Mouse (Mus musculus): Measurements from ENCODE around the gene Gmcl1.

The Gmcl1 gene

DNA sequence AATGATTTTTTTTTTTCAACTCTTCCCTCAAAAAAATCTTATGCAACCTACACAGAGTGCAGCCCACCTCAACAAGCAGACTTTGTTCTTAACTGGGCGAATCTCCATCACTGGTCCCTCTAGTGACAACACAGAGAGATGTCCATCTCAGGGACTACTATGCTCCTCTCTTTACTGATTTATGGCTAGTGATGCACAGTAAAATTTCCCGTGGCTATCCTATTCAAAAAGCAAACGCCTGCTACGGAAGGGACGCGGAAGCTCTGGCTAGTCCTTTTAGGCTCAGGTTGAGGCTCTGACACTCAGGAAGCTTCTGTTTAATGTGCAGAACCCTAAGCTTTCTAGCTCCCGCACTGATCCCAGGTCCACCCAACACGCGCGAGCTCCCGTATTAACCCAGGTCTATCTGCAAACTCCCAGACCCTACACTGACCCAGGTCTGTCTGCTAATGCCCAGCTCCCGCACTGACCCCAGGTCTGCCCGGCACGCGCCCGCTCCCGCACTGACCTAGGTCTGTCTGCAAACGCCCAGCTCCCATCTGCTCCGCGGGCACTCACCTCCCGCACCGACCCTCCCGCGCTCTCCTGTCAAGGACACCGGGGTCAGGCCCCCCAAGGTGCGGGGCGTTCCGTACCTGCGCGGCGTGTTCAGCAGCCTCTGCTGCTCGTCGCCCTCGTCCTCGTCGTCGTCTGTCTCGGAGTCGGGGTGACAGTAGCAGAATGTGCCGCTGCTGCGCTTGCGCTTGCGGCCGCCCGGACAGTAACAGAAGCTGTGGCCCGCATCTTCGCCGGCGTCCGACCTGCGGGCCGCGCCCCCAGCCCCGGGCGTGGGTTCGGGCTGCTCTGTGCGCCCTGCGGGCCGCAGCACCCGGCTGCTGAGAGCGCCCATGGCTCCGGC, 658 bp downstream of the Gmcl1 start:
- peak; percentile 64 for DNase-seq

DNA sequence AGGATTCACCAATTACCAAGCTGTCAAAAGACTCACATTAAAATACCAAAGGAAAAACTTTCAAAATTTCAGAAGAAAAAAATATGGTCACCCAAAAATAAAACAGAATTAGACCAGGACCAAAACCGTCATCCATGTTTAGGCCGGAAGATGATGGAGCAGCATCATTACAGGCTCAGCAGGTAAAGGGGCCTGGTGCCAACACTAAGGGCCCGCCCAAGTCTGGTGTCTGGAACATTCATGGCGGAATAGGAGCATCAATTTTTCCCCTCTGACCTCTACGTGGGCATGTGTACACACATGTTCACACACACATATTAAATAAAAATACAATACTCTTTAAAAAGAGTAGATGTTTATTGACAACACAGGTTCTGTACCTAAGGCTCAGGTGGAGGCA, 4.5 kb downstream of the Gmcl1 start:
- DNase-seq = no peak

DNA sequence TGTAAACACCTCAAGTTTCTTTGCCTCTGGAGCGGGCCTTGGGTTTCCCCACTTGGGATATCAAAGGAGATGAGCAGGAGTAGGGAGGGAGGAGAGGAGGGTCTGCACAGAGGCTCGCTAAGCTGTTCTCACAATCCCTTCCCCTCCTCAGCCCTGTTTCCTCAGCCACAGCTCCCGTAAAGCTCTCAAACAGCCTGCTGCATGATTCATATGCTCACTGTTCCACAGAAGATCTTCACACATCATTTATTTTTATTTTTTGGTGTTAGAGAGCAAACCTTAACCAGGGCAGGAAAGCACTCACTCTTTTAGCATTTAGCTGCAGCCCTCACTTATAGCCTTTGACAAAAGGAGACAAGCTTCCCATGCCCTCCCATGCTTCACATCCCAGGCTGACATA, 11.2 kb downstream of the Gmcl1 start:
- DNase-seq = no peak

DNA sequence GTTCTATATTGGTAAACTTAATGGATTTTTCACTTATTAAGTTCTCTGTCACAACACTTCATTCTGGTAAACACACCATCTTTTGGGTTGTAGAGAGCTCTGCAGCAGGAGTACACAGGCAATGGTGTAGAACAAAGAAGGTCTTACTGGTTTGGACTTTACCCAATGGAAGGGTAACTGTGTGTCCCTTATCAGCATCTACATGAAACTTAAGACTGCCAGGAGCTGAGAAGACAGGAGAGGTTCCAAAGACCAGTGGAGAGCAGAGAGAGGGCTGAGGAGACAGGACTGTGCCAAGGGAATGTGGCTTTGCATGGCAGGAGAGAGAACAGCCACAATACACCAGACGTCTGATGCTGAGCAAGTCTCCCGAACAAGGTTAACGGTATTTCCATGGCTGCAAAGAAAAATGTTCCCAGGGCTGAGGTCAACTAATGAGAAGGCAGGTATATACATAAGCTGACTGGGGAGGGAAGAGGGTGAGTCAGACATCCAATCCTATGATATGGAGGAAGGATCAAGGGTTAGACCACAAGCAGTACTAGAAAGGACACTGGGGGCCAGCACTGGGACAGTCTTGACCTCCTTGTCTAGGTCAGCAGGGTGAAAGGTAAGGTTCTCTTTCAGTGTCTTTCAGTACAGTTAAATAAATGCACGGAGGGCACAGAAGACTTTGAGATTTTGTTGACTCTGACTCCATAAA, 25.0 kb downstream of the Gmcl1 start:
- no peak for DNase-seq

DNA sequence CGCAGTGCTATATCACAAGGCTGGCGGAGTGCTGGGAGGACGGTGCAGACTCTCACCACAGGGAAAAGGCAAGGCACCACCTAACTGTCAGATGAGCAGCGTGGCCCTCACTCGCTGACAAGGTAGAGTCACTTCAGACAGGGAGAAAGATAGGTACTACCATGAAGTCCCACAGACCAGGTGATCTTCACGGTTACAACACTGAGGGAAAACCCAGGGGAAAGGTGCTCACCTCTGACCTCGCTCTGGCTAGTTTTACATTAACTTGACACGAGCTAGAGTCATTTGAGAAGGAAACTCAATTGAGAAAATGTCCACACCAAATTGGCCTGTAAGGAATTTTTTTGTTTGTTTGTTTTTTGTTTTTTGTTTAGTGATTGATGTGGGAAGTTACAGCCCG, 30.6 kb downstream of the Gmcl1 start:
- DNase-seq = no peak

DNA sequence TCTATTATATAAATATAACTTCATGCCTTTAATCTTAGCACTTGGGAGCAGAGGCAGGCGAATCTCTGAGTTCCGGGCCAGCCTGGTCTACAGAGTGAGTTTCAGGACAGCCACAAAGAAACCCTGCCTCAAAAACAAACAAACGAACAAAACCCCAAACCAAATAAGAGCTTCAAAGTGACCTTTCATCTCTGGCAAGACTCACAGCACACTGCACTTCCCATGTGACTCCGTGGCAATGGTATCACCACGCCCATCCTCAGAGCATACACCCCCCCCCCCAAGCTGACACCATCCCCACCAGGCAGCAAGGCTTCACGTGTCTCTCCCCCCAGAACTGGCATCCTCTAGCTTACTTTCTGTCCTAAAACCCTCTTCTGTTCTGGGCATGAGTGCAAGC, 35.3 kb downstream of the Gmcl1 start:
- no peak for DNase-seq

DNA sequence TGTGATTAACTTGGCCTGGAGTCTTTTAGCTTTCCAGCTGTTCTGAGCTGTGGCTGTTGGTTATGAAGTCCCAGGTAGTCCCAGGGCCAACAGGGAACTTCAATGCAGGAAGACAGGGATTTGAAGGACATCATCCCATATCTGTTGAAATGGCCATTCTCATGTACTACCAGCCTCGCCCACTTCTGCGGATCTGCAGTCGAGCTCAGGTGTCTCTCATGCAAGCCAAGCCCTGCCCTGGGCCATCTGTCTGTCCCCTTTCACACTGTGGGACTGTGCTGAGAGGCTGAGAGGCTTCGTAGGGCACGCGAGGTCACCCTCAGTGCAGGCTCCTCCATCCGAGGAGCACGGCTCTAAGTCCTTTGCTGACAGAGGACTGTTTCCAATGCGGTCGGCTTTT, 37.0 kb downstream of the Gmcl1 start:
- DNase-seq = peak; percentile 33

DNA sequence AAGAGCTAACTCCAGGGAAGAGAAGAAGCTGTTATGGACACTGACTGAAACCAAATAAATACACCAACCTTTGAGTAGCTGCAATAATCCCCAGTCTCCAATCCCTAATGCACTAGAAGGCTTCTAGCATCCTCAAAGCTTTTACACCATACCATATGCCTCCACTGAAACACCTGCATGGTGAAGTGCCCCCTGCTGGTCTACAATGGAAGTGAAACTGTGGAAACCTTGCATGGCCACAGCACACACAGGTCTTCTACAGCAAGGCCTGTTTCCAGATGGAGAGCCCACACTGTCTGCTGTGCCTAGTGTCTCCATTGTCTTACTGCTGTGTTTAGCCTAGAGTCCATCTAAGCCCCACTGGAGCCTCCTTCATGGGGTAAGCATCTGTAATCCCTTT, 38.7 kb downstream of the Gmcl1 start:
- peak; percentile 46 for DNase-seq

DNA sequence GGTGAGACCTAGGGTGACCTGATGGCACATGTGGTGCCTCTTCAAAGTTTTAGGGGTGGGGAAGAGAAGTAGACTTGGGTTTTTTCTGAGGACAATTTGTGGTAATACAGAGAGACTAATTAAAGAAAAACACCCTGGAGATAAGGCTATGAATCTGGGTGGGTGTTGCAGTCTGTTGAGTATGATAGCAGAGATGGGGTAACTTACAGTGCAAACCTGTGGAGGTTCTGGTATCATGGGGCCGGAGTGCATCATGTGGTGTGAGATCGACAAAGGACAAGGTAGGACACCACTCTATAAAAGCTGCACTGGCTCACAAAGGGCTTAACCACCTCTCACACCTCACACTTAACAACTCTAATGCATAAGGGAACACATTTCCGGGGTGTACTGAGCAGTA, 43.5 kb downstream of the Gmcl1 start:
- no peak for DNase-seq

DNA sequence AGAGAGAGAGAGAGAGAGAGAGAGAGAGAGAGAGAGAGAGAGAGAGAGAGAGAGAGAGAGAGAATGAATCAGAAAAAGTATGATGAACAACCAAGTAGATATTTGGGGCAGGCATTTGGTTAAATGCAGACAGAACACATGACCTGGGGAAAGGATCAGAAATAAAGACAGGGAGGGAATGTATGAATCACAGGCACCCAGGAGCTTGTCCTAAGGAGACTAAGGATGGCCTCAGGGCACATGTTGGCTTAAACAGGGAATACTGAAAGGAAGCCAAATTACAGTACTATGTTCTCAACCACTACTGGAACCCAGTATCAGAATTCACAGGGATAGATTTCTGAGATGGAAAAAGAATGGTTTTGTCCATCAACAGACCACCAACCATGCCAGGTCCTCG, 46.2 kb downstream of the Gmcl1 start:
- DNase-seq = no peak

DNA sequence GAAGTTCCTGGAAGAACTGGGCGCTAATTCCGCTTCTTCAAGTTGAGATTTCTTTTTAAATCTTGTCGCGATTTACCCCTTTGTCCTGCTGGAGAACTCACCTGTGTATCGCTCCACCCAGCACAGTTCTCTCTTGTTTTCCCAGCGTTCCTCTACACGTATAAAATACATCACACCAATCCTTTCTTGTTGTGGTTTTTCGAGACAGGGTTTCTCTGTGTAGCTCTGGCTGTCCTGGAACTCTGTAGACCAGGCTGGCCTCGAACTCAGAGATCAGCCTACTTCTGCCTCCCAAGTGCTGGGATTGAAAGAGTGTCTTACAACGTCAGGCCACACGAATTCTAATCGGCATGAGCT, 48.5 kb downstream of the Gmcl1 start:
- no peak for DNase-seq

DNA sequence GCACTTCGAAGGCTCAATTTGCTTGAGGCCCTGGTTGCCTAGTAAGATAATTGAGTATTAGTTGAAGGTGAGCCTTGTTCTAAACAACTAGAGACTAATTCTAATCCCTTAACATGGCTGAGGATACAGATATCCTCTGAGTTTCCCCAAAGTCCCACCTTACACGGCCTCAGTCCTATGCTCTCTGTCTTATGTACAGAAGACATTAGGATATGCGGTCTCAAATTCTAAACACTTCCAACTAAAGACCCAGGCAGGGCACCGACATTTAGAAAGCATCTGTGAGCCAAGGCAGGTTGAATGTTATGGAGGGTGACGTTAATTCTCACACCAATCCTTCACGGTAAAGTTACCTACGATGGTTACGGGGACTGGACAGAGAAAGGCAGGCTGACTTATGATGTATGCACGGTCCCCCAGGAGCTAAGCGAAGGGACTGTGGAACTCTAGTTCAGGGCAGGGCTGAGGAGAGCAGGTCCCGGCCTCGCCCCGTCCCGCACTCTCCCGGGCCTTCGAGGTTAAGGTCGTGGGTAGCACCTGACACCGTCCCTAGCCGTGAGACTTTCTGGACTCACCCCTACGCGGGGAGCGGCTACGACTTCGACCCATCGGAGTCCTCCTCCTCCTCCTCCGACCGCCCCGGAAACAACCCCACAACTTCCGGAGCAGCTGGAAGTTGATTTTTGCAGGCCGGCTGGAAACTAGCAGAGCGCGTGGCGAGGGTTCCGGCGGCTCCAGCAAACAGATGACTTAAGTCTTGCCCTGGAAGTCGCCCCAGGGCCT, 49.1 kb downstream of the Gmcl1 start, which contains the start of gene Snrnp27:
Gene Snrnp27, minus strand, starts transcription at position 651 of the 783 bp plus-strand sequence.
- DNase-seq = peak; percentile 91

DNA sequence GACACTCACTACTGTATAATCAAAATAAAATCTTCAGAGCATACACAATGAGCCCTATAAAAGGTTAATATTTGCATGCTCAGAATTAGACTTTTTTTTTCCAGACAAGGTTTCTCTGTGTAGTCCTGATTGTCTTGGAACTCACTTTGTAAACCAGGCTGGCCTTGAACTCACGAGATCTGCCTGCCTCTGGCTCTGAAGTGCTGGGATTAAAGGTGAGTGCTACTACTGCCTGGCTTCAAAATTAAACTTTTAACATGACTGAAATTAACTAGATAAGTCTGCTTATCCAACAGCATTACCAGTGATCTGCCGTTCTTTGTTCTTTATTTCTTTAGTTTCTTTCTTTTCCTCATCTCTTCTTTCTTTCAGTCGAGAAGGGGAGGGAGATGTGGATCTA, 51.9 kb downstream of the Gmcl1 start:
- no peak for DNase-seq

DNA sequence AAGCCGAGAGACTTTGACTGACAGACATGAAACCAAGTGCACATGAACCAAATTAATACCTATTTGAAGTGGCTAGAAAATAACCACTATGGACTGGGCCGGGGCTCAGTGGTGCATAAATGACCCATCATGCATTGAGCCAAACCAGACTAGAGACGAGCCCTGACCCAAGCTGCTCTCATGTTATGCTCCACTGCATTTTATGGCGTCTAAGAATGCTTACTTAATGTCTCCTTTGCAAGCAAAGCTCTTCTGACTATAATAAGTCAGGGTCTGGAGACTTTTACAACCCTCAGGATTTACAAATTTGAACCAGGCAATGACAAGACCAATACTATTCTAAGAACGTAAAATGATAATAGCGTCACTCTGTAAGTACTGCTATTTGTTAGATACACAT, 54.8 kb downstream of the Gmcl1 start:
- DNase-seq = no peak

DNA sequence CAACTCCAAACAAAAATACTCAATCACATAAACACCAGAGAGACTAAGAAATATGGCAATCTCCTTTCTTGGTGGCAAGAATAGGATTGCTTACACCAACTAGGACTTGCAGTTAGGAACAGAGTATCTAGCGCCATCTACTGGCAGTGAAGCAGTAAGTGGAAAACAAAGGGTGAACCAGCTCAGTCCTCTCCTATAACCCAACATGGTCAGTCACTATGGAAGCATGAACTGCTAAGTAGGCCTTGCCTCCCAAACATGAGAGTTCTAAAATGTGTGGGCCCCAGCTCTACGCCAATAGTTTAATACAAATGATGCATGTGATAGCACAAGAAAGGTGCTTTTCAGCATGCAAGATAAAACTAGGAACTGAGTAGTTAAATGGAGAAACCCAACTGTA, 62.3 kb downstream of the Gmcl1 start:
- peak; percentile 59 for DNase-seq

DNA sequence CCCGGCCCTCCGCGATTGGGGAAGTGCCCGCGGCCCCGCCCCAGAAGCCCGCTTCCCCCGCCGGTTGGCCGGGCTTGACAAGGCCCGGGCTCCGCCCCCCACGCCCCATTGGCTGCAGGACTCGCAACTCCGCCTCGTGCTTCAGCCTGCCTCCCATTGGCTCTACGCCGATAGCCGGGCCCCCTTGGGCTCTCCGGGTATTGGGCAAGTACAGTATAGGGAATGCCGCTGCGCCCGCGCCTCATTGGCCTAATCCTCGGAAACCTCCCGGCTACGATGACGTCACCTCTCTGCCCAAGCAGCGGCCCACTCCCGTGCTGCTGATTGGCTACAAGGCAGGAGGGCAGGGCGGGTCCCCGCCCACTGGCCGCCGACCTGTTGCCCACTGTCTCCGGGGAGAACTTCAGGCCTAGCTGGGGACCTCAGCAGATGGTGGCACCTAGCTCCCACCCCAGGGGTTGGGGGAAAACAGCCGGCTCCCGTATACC, 63.9 kb downstream of the Gmcl1 start:
- peak; percentile 100 for DNase-seq

DNA sequence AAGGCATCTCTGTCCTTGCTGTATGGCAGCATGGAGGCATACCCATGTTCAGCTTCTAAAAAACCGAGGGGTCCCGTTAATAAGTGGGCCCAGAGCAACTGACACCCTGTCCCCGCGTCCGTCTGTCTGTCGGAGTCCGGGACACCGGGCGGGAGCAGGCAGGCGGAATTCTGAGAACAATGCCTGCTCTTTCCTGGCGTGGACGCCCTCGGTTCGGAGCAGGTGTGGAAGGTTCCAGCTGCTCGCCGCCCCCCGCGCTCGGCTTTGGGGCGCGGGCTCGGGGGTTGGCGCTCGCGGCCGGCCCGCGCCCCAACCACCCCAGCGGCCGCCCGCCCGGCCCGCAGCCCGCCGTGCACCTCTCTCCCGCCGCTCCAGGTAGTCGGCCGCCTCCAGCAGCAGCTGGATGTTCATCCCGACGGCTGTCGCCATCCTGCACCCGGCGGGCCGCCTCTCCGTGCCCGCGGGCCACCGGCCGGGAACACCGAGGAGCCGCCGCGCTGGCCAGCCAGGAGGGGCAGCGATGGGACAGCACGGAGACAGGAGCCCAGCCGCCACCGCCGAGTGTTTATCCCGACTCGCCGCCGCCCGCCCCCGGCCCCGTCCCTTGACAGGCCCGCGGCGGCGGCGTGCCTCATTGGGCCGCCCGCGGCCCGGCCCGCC, 64.5 kb downstream of the Gmcl1 start, which contains the start of gene Mxd1:
Gene Mxd1, minus strand, starts transcription at position 582 of the 660 bp plus-strand sequence.
- DNase-seq = no peak

DNA sequence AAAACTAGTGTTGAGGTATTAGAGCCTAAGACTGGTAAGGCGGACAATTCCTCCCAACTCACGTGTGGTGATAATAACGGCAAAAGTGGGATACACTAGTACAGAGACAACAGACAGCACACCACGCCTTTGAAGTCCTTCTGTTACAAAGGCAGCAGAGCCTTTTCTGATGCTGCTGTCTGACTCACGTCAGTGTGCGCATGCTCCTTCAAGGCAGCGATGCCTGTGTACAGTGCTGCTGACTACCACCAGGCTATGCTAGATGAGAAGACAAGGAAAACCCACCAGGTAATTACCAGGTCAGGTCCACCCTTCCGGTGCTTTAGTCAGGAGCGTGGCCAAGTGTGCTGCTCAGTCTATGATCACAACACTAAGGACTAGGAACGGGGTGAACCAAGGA, 66.1 kb downstream of the Gmcl1 start:
- no peak for DNase-seq

DNA sequence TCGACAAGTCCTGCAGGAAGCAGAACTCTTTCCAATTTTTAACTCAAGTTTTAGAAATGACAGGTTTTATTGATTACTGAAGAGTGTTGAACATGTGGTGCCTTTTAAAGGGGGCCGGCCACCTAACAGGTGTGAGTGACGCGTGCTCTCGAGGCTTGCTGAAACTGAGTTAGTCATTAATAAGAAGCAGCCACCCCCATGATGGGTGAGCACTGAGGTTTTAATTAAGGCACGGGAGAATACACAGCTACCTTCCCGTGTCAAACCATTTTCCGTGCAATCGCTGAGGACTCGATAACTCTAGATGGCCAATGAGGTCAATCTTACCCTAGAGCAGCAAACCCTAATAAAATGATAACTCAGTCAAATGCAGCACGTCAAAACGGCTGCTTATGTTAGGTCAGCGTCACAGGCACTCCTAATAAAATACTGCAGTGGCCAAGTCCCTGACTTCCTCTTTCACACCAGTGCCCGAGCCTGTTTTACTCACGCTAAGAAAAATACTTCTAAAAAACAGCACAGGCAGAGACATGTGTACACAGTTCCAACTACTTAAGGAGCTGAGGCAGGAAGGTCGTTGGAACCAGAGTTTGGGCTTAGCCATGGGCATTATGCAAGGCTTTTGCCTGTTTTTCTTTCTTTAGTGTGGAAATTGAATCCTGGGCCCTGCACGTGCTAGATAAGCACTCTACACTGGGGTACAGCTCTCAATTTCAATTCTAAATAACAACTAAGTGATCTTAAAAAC, 67.4 kb downstream of the Gmcl1 start:
- DNase-seq = no peak

DNA sequence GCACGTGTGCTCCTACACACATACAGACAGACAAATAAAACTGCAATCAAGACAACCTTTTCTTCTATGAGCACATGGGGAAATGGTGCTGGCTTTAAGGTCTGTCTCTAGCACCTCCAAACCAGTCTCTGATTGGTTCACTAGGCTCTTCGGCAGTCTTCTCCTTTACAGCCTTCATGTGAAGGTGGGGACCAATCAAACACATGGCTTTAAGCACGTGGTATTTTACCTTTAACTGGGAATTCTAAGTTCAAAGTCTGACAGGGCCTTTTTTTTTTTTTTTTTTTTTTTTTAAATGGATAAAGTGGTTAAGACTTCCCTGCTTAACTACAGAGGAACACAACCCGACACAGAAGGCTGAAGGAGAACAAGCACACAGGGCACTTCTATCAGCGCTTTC, 68.1 kb downstream of the Gmcl1 start:
- no peak for DNase-seq

DNA sequence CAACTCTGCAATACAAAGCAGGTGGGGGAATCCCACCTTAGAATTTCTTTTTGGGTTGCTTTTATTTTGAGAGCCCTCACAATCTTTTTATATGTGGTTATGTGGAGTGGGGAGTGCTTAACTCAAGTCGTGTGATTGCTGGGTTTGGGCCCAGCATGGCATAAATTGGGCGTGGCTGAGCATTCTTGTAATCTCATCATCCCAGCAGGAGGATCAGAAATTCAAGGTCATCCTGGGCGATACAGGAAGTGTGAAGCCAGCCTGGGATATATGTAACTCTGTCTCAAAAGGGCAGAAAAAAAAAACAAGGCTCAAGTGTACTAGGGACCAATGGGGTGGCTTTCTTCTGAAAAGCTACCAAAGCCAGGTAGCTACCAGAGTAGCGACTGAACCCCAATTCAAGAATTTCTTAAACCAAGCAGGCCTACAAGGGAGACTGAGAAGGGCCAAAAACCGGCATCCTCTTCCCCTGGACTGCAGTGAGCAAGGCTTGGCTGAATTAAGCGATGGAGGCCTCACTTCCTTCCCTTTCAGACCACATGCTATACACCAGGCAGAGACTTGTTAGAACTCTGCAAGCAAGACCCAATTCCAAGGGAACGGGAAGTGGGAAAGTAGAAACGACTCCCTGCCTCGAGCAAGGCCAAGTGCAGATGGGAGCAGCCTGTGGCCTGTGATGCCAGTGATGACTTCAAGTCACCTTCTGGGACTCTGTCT, 72.9 kb downstream of the Gmcl1 start:
- DNase-seq = no peak

Data from cerebellum, adult 8-10 months (tissue).